Mouse (Mus musculus): ENCODE measurements around the gene Usp10. TPM values are rescaled to one million over a fixed set of nuclear protein-coding genes. Genes with fewer than 3 reads are reported as not detected.

Usp10 gene
- 167 and 176 TPM in 2 replicates for polyA plus RNA-seq (2016; fragmentation: Nextera tagmentation; extraction: Ambion mirVana)

GRCm38 (mm10) chr8:119909944-119910546 is at the start of gene Usp10:
Gene Usp10, plus strand, starts transcription at chr8:119910360.
- Histone ChIP-seq H3K9me3 (no peaks in the 10 kb centered on the region), H3K27ac (peak within 1 kb of the TSS; percentile 89), H3K9ac (peak within 1 kb of the TSS; percentile 94), H3K27me3 (0 out of 2 replicates have a peak, but pooled peaks cover 4% of the 10 kb centered on the region), H3K36me3 (replicated peaks) (no peaks in the 10 kb centered on the region), H3K4me1 (peaks cover 35% of the 10 kb centered on the region), H3K4me2 (peak within 1 kb of the TSS; percentile 82), H3K4me3 (replicated peaks) (peak within 1 kb of the TSS; percentile 85)
- WGBS = 29% methylated on average over 13 of the region's 13 CpGs
- no peak for ATAC-seq (ENCODE audit: low FRiP score)

- Histone ChIP-seq H3K9me3 (no peaks in the 10 kb centered on the region), H3K4me3 (replicated peaks) (peak within 1 kb of the TSS; percentile 73), H3K36me3 (replicated peaks) (no peaks in the 10 kb centered on the region), H3K27ac (no peak within 1 kb of the TSS), H3K4me1 (peaks cover 17% of the 10 kb centered on the region), H3K4me2 (peak within 1 kb of the TSS; percentile 87), H3K9ac (peak within 1 kb of the TSS; percentile 81), H3K27me3 (peaks cover 12% of the 10 kb centered on the region; the same call in 1 of the 2 replicates)
- 2% methylated on average over 35 of the region's 35 CpGs for WGBS
- ATAC-seq (ENCODE audit: low FRiP score) = peak; percentile 96
Observed at GRCm38 (mm10) chr8:119861706-119862389, 48.3 kb upstream of the Usp10 start, which contains the start of gene Klhl36. Gene Klhl36, plus strand, starts transcription at chr8:119862266.

- WGBS = under 1% methylated on average over 19 of the region's 19 CpGs
- H3K27ac ChIP-seq = no peak overlapping the region
Observed at GRCm38 (mm10) chr8:119862390-119862734, 47.8 kb upstream of the Usp10 start.

GRCm38 (mm10) chr8:119862749-119863148 is 47.4 kb upstream of the Usp10 start:
- WGBS = 12% methylated on average over 6 of the region's 6 CpGs
- Histone ChIP-seq H3K27ac (no peak overlapping the region), H3K9ac (peak overlapping the region; percentile 81), H3K9me3 (no peaks in the 10 kb centered on the region), H3K36me3 (replicated peaks) (no peaks in the 10 kb centered on the region), H3K4me3 (replicated peaks) (peak overlapping the region; percentile 73), H3K4me1 (peaks cover 17% of the 10 kb centered on the region), H3K4me2 (peak overlapping the region; percentile 87), H3K27me3 (peaks cover 12% of the 10 kb centered on the region; the same call in 1 of the 2 replicates)
- no peak for ATAC-seq (ENCODE audit: low FRiP score)

More at GRCm38 (mm10) chr8:119862390-119862734, 47.8 kb upstream of the Usp10 start:
- Histone ChIP-seq H3K27me3 (peaks cover 12% of the 10 kb centered on the region; the same call in 1 of the 2 replicates), H3K4me3 (replicated peaks) (peak overlapping the region; percentile 73), H3K4me2 (peak overlapping the region; percentile 87), H3K36me3 (replicated peaks) (no peaks in the 10 kb centered on the region), H3K9me3 (no peaks in the 10 kb centered on the region), H3K4me1 (peaks cover 17% of the 10 kb centered on the region), H3K9ac (peak overlapping the region; percentile 81)
- no peak for ATAC-seq (ENCODE audit: low FRiP score)

GRCm38 (mm10) chr8:119869616-119870015 is 40.5 kb upstream of the Usp10 start:
- H3K9me3 ChIP-seq = peaks cover 11% of the 10 kb centered on the region
- peaks cover 43% of the 10 kb centered on the region for H3K36me3 ChIP-seq (replicated peaks)
- no peak overlapping the region for H3K9ac ChIP-seq
- ATAC-seq (ENCODE audit: low FRiP score) = no peak
- no peak overlapping the region for H3K27ac ChIP-seq
- no peaks in the 10 kb centered on the region; the same call in 1 of the 2 replicates for H3K27me3 ChIP-seq
- no peak overlapping the region for H3K4me3 ChIP-seq (replicated peaks)
- H3K4me2 ChIP-seq = no peak overlapping the region
- no peaks in the 10 kb centered on the region for H3K4me1 ChIP-seq
- 91% methylated on average over 20 of the region's 20 CpGs for WGBS

GRCm38 (mm10) chr8:119873181-119873580 is 37.0 kb upstream of the Usp10 start:
- Histone ChIP-seq H3K9ac (no peak overlapping the region), H3K36me3 (replicated peaks) (peaks cover 50% of the 10 kb centered on the region), H3K9me3 (peaks cover 11% of the 10 kb centered on the region), H3K4me1 (no peaks in the 10 kb centered on the region), H3K27me3 (no peaks in the 10 kb centered on the region), H3K4me2 (no peak overlapping the region), H3K27ac (no peak overlapping the region), H3K4me3 (replicated peaks) (no peak overlapping the region)
- 92% methylated on average over 1 of the region's 1 CpGs for WGBS
- no peak for ATAC-seq (ENCODE audit: low FRiP score)

GRCm38 (mm10) chr8:119881301-119881700 is 28.9 kb upstream of the Usp10 start:
- Histone ChIP-seq H3K36me3 (replicated peaks) (peaks cover 4% of the 10 kb centered on the region; the same call in 1 of the 2 replicates), H3K4me1 (peaks cover 7% of the 10 kb centered on the region), H3K4me2 (no peak overlapping the region), H3K4me3 (replicated peaks) (no peak overlapping the region), H3K27me3 (0 out of 2 replicates have a peak, but pooled peaks cover 4% of the 10 kb centered on the region), H3K9ac (no peak overlapping the region), H3K27ac (no peak overlapping the region), H3K9me3 (no peaks in the 10 kb centered on the region)
- WGBS = 73% methylated on average over 6 of the region's 6 CpGs
- ATAC-seq (ENCODE audit: low FRiP score) = no peak

- Histone ChIP-seq H3K36me3 (replicated peaks) (no peaks in the 10 kb centered on the region), H3K4me2 (no peak overlapping the region), H3K9ac (no peak overlapping the region), H3K27me3 (0 out of 2 replicates have a peak, but pooled peaks cover 4% of the 10 kb centered on the region), H3K4me3 (replicated peaks) (no peak overlapping the region), H3K4me1 (peaks cover 7% of the 10 kb centered on the region), H3K27ac (no peak overlapping the region), H3K9me3 (no peaks in the 10 kb centered on the region)
- ATAC-seq (ENCODE audit: low FRiP score) = no peak
- 73% methylated on average over 8 of the region's 8 CpGs for WGBS
Observed at GRCm38 (mm10) chr8:119881917-119882316, 28.2 kb upstream of the Usp10 start.

GRCm38 (mm10) chr8:119883281-119883680 is 26.9 kb upstream of the Usp10 start:
- Histone ChIP-seq H3K4me2 (no peak overlapping the region), H3K27me3 (0 out of 2 replicates have a peak, but pooled peaks cover 4% of the 10 kb centered on the region), H3K9ac (no peak overlapping the region), H3K4me1 (peaks cover 12% of the 10 kb centered on the region), H3K9me3 (no peaks in the 10 kb centered on the region), H3K36me3 (replicated peaks) (no peaks in the 10 kb centered on the region), H3K4me3 (replicated peaks) (no peak overlapping the region), H3K27ac (no peak overlapping the region)
- WGBS = 89% methylated on average over 7 of the region's 7 CpGs
- ATAC-seq (ENCODE audit: low FRiP score) = no peak

- no peak overlapping the region for H3K27ac ChIP-seq
- no peak for ATAC-seq (ENCODE audit: low FRiP score)
- H3K36me3 ChIP-seq (replicated peaks) = no peaks in the 10 kb centered on the region
- H3K9ac ChIP-seq = no peak overlapping the region
- no peak overlapping the region for H3K4me2 ChIP-seq
- 40% methylated on average over 3 of the region's 3 CpGs for WGBS
- no peaks in the 10 kb centered on the region for H3K9me3 ChIP-seq
- no peak overlapping the region for H3K4me3 ChIP-seq (replicated peaks)
- peaks cover 12% of the 10 kb centered on the region for H3K4me1 ChIP-seq
- no peaks in the 10 kb centered on the region for H3K27me3 ChIP-seq
Observed at GRCm38 (mm10) chr8:119885612-119886011, 24.5 kb upstream of the Usp10 start.

GRCm38 (mm10) chr8:119887130-119887529 is 23.0 kb upstream of the Usp10 start:
- H3K27ac ChIP-seq = no peak overlapping the region
- no peak for ATAC-seq (ENCODE audit: low FRiP score)
- H3K4me2 ChIP-seq = no peak overlapping the region
- H3K4me3 ChIP-seq (replicated peaks) = no peak overlapping the region
- H3K9ac ChIP-seq = no peak overlapping the region
- 90% methylated on average over 3 of the region's 3 CpGs for WGBS
- no peaks in the 10 kb centered on the region for H3K27me3 ChIP-seq
- H3K9me3 ChIP-seq = no peaks in the 10 kb centered on the region
- peaks cover 12% of the 10 kb centered on the region for H3K4me1 ChIP-seq
- H3K36me3 ChIP-seq (replicated peaks) = no peaks in the 10 kb centered on the region

- H3K4me1 ChIP-seq = peaks cover 12% of the 10 kb centered on the region
- no peak overlapping the region for H3K4me2 ChIP-seq
- WGBS = 64% methylated on average over 4 of the region's 4 CpGs
- H3K36me3 ChIP-seq (replicated peaks) = no peaks in the 10 kb centered on the region
- no peaks in the 10 kb centered on the region for H3K27me3 ChIP-seq
- no peak overlapping the region for H3K4me3 ChIP-seq (replicated peaks)
- no peak overlapping the region for H3K9ac ChIP-seq
- ATAC-seq (ENCODE audit: low FRiP score) = no peak
- no peaks in the 10 kb centered on the region for H3K9me3 ChIP-seq
- H3K27ac ChIP-seq = no peak overlapping the region
Observed at GRCm38 (mm10) chr8:119888012-119888411, 22.1 kb upstream of the Usp10 start.
